Mouse (Mus musculus): Measurements from ENCODE around the gene P2ry13.

DNA sequence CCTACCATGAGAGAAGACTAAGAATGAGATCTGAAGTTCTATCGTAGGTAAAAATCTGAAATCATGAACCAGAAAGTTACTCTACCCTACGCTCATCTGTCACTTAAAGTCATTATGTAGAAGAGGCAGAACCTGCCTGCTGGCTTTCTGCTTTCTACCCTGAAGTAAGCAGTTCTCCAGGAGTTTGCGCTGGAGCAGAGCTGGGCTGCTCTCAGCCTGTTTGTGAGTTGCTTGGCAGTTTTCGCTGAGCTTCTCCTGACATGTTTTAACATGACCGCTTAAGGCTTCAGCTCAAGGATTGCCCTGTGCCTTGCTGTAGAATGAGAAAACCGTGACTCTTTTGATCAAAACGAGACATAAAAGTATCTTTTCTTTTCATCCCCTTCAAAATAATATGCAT, 16.6 kb downstream of the P2ry13 start:
- TF ChIP-seq POLR2A (IDR thresholded peaks at IDR 0.05; ENCODE audit: borderline replicate concordance, extremely low read depth, insufficient read depth, insufficient read length, poor library complexity, severe bottlenecking), result no peak
- TF ChIP-seq CTCF (IDR thresholded peaks at IDR 0.05; ENCODE audit: borderline replicate concordance, extremely low read depth, insufficient read depth, insufficient read length), result no peak

Measured in brain, embryonic 14.5 days (tissue).